Mouse (Mus musculus): Measurements from ENCODE around the gene U2surp.
A peak's percentile ranks its signal among the peaks of the same experiment; 100 is the strongest.

U2surp gene

GRCm38 (mm10) chr9:95511472-95512330 lies at the start of gene U2surp:
U2surp (minus strand) TSS chr9:95511996.
- peak; percentile 96 for DNase-seq

DNA sequence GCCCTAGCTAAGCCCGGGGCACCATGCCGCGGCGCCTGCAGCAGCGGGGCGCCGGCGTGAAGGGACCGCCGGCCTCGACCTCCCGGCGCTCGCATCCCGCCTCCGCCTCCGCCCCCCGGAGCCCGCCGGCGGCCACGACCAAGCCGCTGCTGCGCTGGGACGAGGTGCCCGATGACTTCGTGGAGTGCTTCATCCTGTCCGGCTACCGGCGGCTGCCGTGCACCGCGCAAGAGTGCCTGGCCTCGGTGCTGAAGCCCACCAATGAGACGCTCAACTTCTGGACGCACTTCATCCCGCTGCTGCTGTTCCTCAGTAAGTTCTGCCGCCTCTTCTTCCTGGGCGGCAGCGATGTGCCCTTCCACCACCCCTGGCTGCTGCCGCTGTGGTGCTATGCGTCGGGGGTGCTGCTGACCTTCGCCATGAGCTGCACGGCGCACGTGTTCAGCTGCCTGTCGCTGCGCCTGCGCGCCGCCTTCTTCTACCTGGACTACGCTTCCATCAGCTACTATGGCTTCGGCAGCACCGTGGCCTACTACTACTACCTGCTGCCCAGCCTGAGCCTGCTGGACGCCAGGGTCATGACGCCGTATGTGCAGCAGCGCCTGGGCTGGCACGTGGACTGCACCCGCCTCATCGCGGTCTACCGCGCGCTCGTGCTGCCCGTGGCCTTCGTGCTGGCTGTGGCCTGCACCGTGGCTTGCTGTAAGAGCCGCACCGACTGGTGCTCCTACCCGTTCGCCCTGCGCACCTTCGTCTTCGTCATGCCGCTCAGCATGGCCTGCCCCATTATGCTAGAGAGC lies 48.3 kb upstream of the U2surp start:
- no peak for DNase-seq

GRCm38 (mm10) chr9:95559059-95559935 lies 47.5 kb upstream of the U2surp start, which contains the start of gene Paqr9:
Paqr9 (plus strand) TSS chr9:95559657.
- no peak for DNase-seq

DNA sequence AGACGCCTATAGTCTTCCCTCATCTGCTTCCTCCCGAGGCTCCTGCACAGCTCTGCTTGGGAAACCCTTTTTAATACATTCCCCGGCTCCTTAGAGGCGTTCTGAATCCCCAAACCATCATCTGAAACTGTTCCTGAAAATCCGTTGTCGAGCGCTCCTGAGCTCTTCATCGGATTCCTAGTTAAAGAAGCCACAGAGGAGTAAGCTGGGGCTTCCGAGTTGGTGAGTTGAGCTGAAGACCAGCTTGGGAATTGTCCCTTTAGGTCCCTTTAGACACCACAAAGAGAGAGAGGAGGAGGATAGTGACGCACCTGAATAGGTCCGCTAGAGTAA lies 46.9 kb upstream of the U2surp start:
- no peak for DNase-seq

- no peak for DNase-seq
These were observed 45.9 kb upstream of the U2surp start for GRCm38 (mm10) chr9:95557722-95558121.

GRCm38 (mm10) chr9:95556067-95556512 lies 44.3 kb upstream of the U2surp start:
- DNase-seq: no peak

DNA sequence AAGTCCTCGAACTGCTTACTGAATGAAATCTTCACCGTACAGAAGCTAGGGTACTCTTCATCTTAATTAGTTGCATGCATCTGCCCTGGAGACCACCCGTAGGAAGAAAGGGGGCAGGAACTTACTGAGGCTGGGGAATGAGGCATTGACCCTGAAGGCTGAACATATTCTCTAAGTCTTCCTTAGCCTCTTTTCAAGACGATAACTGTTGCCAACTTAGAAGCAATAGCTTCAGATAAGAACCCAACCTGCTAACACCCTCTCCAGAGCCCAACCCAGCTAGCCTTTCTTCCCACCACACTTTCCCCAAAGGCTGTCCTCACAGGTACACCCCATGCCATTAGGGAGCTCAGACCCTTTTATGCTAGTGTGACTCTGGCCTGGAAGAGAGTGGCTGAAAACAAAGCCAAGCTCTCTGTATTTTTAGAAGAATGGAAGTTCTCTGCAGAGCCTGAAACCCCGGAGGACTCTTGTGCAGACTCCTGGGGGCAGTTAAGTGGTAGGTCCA lies 43.5 kb upstream of the U2surp start:
- DNase-seq: no peak

DNA sequence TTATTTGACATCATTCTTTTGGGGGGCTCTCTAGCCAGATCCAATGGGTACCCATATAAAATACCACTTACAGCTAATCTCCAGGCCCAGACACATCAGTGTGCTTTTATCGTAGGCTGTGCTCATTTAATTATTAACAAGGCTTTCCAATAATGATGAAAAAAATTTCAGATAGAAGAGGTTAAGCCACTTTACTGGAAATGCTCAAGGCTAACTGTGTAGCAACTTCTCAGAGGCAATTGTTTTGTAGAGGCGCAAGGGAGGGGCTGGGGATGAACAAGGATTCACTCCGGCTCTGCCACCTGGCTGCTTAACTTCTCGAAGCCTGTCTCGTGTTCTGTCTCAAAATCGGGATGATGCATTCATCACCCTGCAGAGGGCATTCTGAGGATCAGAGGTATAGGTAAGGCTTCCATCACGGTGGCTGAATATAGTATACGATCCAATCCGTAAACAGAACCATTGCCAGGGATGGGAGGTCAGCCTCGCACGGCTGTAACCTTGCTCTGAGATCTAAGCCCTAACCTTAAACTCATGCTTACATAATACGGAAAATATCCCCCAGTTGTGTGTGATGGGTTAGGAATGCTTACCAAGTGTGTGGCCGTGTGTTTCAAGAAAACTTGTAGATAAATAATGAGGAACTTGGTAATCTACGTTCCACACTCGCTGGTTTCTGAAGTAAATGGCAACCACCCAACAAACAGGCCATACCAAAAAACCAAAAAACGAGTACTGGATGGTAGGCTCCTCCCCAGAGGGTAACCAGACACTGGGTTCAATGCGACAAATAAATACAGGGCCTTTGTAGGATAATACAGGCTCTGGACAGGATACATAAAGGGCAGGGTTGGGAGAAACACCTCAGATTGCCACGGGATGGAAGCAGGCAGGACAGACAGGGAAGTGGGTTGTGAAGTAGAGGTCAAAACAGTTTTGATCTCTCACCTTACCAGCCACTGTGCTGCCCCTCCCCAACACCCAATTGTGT lies 42.7 kb upstream of the U2surp start:
- no peak for DNase-seq

- DNase-seq: no peak
These were observed 40.4 kb upstream of the U2surp start for GRCm38 (mm10) chr9:95552175-95552705.

DNA sequence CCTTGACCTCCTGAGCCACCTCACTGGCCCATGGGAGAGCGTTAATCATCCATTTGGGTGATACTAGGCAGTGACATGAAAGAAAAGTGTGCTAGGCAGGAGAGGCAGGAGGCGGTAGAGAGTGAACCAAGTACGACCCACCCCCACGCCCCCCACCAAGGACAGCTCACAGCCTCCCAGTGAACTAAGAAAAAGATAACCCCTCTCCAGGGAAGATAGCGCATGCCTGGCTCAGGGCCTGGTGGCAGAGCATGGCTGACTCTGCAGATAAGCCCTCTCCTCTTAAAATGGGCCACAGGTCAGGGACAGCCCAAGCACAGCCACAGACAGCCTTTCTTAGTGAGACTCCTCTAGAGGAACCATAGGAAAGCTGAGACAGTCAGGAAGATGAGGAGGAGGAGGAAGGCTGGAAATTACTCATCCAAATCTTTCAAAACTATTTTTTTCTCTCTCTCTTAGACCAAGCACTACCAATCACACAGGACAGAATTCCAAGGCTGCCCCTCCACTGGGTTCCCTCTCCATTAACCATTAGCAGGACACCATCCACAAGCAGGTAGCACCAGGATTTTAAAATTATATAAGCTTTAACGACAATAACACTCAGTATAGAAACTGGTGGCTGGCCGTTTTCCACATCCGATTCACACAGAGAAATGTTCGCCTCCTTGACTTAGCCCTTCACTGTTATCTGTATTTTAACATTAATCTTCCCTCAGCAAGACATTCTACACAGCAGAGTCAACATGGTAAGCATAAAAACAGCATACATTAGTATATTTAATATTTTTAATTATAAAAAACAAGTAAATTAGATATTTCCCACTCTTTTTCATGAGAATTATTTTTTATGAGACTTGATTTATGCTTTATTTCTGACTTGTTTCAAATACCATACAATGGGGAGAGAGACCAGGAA lies 39.3 kb upstream of the U2surp start:
- DNase-seq: no peak

DNA sequence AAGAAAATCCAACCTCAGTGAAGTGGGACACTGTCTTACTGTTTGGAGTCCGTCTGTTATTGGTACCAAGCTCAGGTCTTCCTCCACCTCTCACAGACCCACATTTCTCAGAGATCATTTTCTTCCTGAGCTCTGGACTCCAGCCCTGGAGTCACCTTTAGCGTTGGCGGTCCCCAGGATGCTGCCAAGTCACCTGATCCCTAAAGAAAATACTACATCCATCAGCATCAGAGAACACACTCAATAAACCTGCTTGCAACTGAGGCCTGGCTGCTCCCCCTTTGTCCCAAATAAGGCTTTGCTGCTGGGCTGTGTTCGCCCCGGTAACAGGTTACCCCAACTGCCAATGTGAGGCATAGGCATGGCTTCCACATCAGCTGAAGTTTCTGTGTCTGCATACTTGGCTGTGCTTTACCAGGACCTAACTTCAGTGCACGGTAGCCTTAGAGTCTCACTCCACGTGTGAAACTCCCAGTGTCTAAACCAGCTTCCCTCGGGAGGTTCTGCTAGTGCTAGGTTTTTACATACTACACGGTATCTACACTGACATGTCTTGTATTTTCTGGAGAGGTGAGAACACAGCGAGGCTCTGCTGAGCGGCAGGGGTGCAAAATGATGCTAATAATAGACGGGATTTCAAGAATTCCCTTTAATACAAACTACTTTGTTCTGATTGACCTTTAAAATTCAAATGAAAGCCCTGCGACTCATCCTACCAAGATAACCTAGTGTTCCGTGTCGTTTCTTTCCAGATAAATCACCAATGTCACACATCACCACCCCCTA lies 38.0 kb upstream of the U2surp start:
- DNase-seq: no peak

DNA sequence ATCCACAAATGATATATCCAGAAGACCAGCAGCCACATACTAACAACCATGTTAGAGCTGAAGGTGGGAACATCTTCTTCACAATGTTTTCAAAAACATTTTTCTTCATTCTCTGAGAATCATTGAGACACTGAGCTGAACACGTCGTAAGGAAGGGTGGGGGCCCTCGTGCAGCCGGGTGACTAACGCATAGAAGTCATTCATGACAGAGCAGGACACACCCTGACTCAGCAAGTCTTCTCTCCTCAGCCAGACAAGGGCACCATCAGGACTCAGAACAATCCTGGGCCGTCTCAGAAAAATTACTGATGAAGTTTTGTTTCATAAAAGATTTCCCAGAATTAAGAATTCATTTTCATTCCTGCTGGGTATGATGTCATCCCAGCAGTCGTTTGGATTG lies 34.9 kb upstream of the U2surp start:
- DNase-seq: no peak

DNA sequence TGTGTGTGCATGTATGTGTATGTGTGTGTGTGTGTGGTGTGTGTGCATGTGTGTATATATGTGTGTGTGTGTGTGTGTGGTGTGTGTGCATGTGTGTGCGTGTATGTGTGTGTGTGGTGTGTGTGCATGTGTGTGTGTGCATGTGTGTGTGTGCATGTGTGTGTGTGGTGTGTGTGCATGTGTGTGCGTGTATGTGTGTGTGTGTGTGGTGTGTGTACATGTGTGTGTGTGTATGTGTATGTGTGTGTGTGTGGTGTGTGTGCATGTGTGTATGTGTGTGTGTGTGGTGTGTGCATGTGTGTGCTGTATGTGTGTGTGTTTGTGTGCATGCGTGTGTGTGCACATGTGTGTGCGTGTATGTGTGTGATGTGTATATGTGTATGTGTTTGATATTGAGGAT lies 32.8 kb upstream of the U2surp start:
- DNase-seq: no peak

DNA sequence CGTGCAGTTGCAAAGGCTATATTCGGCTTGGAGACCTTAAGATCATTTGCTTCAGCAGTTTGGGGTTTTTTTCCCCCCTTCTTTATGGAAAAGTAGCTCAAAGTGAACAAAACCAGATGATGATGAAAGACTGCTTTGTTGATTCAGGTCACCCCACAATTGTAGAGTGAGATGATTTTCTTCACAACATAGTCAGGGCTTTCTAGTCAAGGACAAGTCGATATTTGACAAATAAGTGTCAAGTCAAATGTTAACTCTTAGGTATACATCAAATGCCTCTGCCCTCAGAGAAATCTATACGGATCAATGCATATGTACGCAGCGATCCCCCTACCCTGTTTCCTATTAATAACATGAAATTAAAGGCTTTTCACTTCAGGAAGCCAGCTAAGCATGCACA lies 30.7 kb upstream of the U2surp start:
- no peak for DNase-seq

DNA sequence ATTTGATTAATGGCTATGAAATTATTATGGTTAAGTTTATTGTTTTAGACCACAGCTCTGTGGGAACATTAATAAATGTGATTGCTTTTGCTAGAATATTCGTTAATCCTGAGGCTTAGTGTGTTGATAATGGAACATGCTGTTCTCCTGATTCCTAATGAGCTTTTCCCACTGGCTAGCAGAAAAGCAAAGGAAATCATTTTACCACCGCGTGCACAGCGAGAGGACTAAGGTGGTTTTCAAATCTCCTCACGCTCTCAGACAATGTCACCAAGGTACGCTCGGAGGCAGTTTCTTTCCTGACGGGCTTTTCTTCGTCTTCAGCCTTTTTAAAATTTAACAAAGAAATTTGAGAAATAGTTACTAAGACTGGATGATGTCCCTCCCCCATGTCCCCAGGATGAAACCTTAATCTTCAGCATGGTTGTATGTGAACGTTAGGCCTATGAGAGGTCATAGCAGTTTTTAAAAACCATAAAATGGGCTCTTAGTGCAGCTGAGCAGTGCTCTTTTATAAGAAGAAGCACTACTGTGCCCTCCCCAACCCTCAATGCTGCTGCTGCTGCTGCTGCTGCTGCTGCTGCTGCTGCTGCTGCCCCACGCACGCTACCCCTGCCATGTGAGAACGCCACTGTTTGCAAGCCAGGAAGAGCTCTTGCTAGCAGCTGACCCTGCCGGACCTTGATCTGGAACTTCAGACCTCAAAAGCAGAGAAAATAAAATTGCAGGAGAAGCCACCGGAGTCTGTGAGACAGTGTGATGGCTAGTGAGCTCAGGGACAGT lies 30.0 kb upstream of the U2surp start:
- DNase-seq: no peak

GRCm38 (mm10) chr9:95541208-95541607 lies 29.4 kb upstream of the U2surp start:
- DNase-seq: no peak

GRCm38 (mm10) chr9:95540487-95540886 lies 28.7 kb upstream of the U2surp start:
- DNase-seq: peak; percentile 33 to 41

- DNase-seq: no peak
These were observed 27.5 kb upstream of the U2surp start for GRCm38 (mm10) chr9:95539176-95539800.

Data from lung, adult 18-20 months (tissue).